Mouse (Mus musculus) ES-Bruce4 (cell line): ENCODE results near the gene Pced1a. TPM values are rescaled to one million over a fixed set of nuclear protein-coding genes. Genes with fewer than 3 reads are reported as not detected.
"Not testable (repeated sequence)": the region's sequence is repeated elsewhere in the genome, so short reads cannot be mapped to it uniquely, and the experiment has no call there.

Experiments used
- H3K27ac ChIP-seq: 2 replicates; pipeline ENCODE4 v1.5.1; 2012; ENCODE audit warnings: low read length, inconsistent platforms; ENCODE audit not compliant: insufficient read depth
- H3K27me3 ChIP-seq: 2 replicates; pipeline ENCODE4 v1.6.1; 2012; ENCODE audit warnings: mild to moderate bottlenecking, low read length, inconsistent platforms; ENCODE audit not compliant: control insufficient read depth, poor library complexity, insufficient read depth, severe bottlenecking
- H3K36me3 ChIP-seq: 2 replicates; pipeline ENCODE4 v1.6.1; 2012; ENCODE audit warnings: inconsistent platforms, mild to moderate bottlenecking, low read length, moderate library complexity; ENCODE audit not compliant: control insufficient read depth, poor library complexity, insufficient read depth, severe bottlenecking
- H3K4me1 ChIP-seq: one replicate; pipeline ENCODE4 v1.8.1; 2011; ENCODE audit warnings: low read length; ENCODE audit not compliant: control insufficient read depth, insufficient read depth
- H3K4me3 ChIP-seq: 2 replicates; pipeline ENCODE4 v1.5.1; 2011; ENCODE audit warnings: low read depth, mild to moderate bottlenecking, low read length
- H3K9ac ChIP-seq: 2 replicates; pipeline ENCODE4 v1.6.1; 2012; ENCODE audit warnings: low read depth, mild to moderate bottlenecking, inconsistent platforms; ENCODE audit not compliant: poor library complexity, severe bottlenecking
- H3K9me3 ChIP-seq: replicated peaks from 2 replicates; pipeline ENCODE4 v1.6.1; 2012; ENCODE audit warnings: mild to moderate bottlenecking, low read length, inconsistent platforms; ENCODE audit not compliant: control insufficient read depth, poor library complexity, insufficient read depth, severe bottlenecking
- CTCF ChIP-seq: IDR thresholded peaks from one replicate; pipeline ENCODE4 v1.8.1; 2011; ENCODE audit warnings: low read depth, low read length
- EP300 ChIP-seq: IDR thresholded peaks from 2 replicates; pipeline ENCODE4 v1.6.1; 2011; ENCODE audit warnings: low read depth, low read length; ENCODE audit not compliant: insufficient read depth
- POLR2A ChIP-seq: IDR thresholded peaks from one replicate; pipeline ENCODE4 v1.8.1; 2011; ENCODE audit warnings: low read length; ENCODE audit not compliant: insufficient read depth
- polyA plus RNA-seq: library from polyadenylated mRNA; stranded (reverse); fragments of >200 nt; gene quantifications from 2 replicates; pipeline ENCODE4 v1.2.4, GENCODE M21; 2011; ENCODE audit warnings: low read depth; ENCODE audit not compliant: missing spikeins, insufficient read depth, insufficient read length

Gene Pced1a
- polyA plus RNA-seq, 1 experiment: 16.3 TPM

- H3K27ac ChIP-seq: no peak overlapping the region
- H3K9me3 ChIP-seq: peaks cover 16% of the 10 kb centered on the region
- H3K4me1 ChIP-seq: no peaks in the 10 kb centered on the region
- H3K27me3 ChIP-seq: no peaks in the 10 kb centered on the region
- H3K36me3 ChIP-seq: no peaks in the 10 kb centered on the region
- H3K9ac ChIP-seq: no peak overlapping the region
- no peak overlapping the region for H3K4me3 ChIP-seq
- TF ChIP-seq POLR2A (no peak), CTCF (no peak), EP300 (no peak)
Measured at GRCm38 (mm10) chr2:130386212-130386611, 38.3 kb downstream of the Pced1a start.

GRCm38 (mm10) chr2:130383895-130384294 is 40.6 kb downstream of the Pced1a start:
- peaks cover 16% of the 10 kb centered on the region for H3K9me3 ChIP-seq
- H3K27ac ChIP-seq: no peak overlapping the region
- H3K4me3 ChIP-seq: no peak overlapping the region
- no peaks in the 10 kb centered on the region for H3K36me3 ChIP-seq
- no peak overlapping the region for H3K9ac ChIP-seq
- no peaks in the 10 kb centered on the region for H3K4me1 ChIP-seq
- no peak for TF ChIP-seq POLR2A
- no peak for TF ChIP-seq CTCF
- TF ChIP-seq EP300: no peak
- H3K27me3 ChIP-seq: no peaks in the 10 kb centered on the region

- H3K27ac ChIP-seq: no peak overlapping the region
- peaks cover 16% of the 10 kb centered on the region for H3K9me3 ChIP-seq
- H3K4me3 ChIP-seq: no peak overlapping the region
- no peak overlapping the region for H3K9ac ChIP-seq
- no peaks in the 10 kb centered on the region for H3K36me3 ChIP-seq
- no peaks in the 10 kb centered on the region for H3K27me3 ChIP-seq
- H3K4me1 ChIP-seq: no peaks in the 10 kb centered on the region
- TF ChIP-seq CTCF: no peak
- TF ChIP-seq POLR2A: no peak
- no peak for TF ChIP-seq EP300
Measured at GRCm38 (mm10) chr2:130383205-130383604, 41.3 kb downstream of the Pced1a start.

- Histone ChIP-seq H3K4me1 (no peaks in the 10 kb centered on the region), H3K9ac (no peak overlapping the region), H3K4me3 (no peak overlapping the region), H3K36me3 (no peaks in the 10 kb centered on the region), H3K27me3 (no peaks in the 10 kb centered on the region), H3K9me3 (no peaks in the 10 kb centered on the region), H3K27ac (no peak overlapping the region)
- TF ChIP-seq EP300 (no peak), POLR2A (no peak), CTCF (no peak)
Measured at GRCm38 (mm10) chr2:130374951-130375350, 49.5 kb downstream of the Pced1a start.

- not testable (repeated sequence) for H3K9me3 ChIP-seq, H3K9ac ChIP-seq, H3K36me3 ChIP-seq, H3K4me1 ChIP-seq, H3K27me3 ChIP-seq, H3K27ac ChIP-seq, H3K4me3 ChIP-seq
Measured at GRCm38 (mm10) chr2:130373026-130373425, 51.5 kb downstream of the Pced1a start.

GRCm38 (mm10) chr2:130367386-130367785 is 57.1 kb downstream of the Pced1a start:
- no peak overlapping the region for H3K9ac ChIP-seq
- H3K4me1 ChIP-seq: no peaks in the 10 kb centered on the region
- no peak overlapping the region for H3K27ac ChIP-seq
- H3K36me3 ChIP-seq: no peaks in the 10 kb centered on the region
- H3K4me3 ChIP-seq: no peak overlapping the region
- TF ChIP-seq POLR2A: no peak
- no peak for TF ChIP-seq CTCF
- TF ChIP-seq EP300: no peak
- H3K9me3 ChIP-seq: no peaks in the 10 kb centered on the region
- no peaks in the 10 kb centered on the region for H3K27me3 ChIP-seq

Other genes starting within 250 kb of the Pced1a start
- gene Snrpb, start 245.3 kb downstream of the Pced1a start, polyA plus RNA-seq: 244 and 254 TPM in 2 replicates
- gene Tmc2, start 229.5 kb downstream of the Pced1a start, polyA plus RNA-seq: not detected in 2 replicates
- 387 and 404 TPM in 2 replicates for gene Nop56, start 150.3 kb downstream of the Pced1a start, polyA plus RNA-seq
- 158 and 163 TPM in 2 replicates for gene Idh3b, start 140.2 kb downstream of the Pced1a start, polyA plus RNA-seq
- 4.8 and 5.3 TPM in 2 replicates for gene Ebf4, start 129.5 kb downstream of the Pced1a start, polyA plus RNA-seq
- 8.1 and 10.9 TPM in 2 replicates for gene Cpxm1, start 27.1 kb downstream of the Pced1a start, polyA plus RNA-seq
- gene Gm28372, start 19.5 kb downstream of the Pced1a start, polyA plus RNA-seq: not detected in 2 replicates
- gene 1700020A23Rik, start 19.4 kb downstream of the Pced1a start, polyA plus RNA-seq: not detected in 2 replicates
- gene Tmem239, start 18.2 kb downstream of the Pced1a start, polyA plus RNA-seq: not detected in 2 replicates
- gene Vps16, start 362 bp downstream of the Pced1a start, polyA plus RNA-seq: 119 and 121 TPM in 2 replicates
- 72.8 and 77.6 TPM in 2 replicates for gene Ptpra, start 25.6 kb upstream of the Pced1a start, polyA plus RNA-seq
- gene Mrps26, start 139.0 kb upstream of the Pced1a start, polyA plus RNA-seq: 13.3 and 17.0 TPM in 2 replicates
- gene Oxt, start 151.5 kb upstream of the Pced1a start, polyA plus RNA-seq: not detected in 2 replicates
- not detected in 2 replicates for gene Avp, start 157.9 kb upstream of the Pced1a start, polyA plus RNA-seq
- gene Fastkd5, start 205.3 kb upstream of the Pced1a start, polyA plus RNA-seq: 21.5 and 22.5 TPM in 2 replicates
- 10.4 and 11.6 TPM in 2 replicates for gene Ubox5, start 205.3 kb upstream of the Pced1a start, polyA plus RNA-seq
- gene Lzts3, start 218.1 kb upstream of the Pced1a start, polyA plus RNA-seq: 2.4 and 2.8 TPM in 2 replicates
- gene Ddrgk1, start 240.0 kb upstream of the Pced1a start, polyA plus RNA-seq: 38.9 and 39.3 TPM in 2 replicates
- 137 and 139 TPM in 2 replicates for gene Itpa, start 242.9 kb upstream of the Pced1a start, polyA plus RNA-seq